Mouse (Mus musculus) testis, adult 10 weeks (tissue): ENCODE data around the gene Wasf3. TPM values are rescaled to one million over a fixed set of nuclear protein-coding genes. Genes with fewer than 3 reads are reported as not detected.

Experiments used
- polyA plus RNA-seq: library from polyadenylated mRNA; stranded (reverse); fragments of 350-450 nt; fragmentation: Illumina TruSeq; extraction: RNeasy Lipid Tissue Mini Kit (QIAGEN cat#74804); gene quantifications from one replicate; pipeline ENCODE4 v1.2.3, GENCODE M21; 2014; ENCODE audit warnings: low read depth, low replicate concordance

Wasf3 gene
- 7.1 TPM for polyA plus RNA-seq

GRCm38 (mm10) chr5:146384935-146385591 is at the start of gene Wasf3:
Gene Wasf3, plus strand, starts transcription at chr5:146384985.

GRCm38 (mm10) chr5:146481665-146482064 is 96.9 kb downstream of the Wasf3 start, which contains the start of gene Gm6408:
Gene Gm6408, plus strand, starts transcription at chr5:146481965.

GRCm38 (mm10) chr5:146491063-146491462 is 106.3 kb downstream of the Wasf3 start, which contains the start of gene Gm6370:
Gene Gm6370, plus strand, starts transcription at chr5:146491363.

GRCm38 (mm10) chr5:146502099-146502498 is 117.3 kb downstream of the Wasf3 start, which contains the start of gene 4930449I24Rik:
Gene 4930449I24Rik, plus strand, starts transcription at chr5:146502399.

GRCm38 (mm10) chr5:146513823-146514222 is 129.0 kb downstream of the Wasf3 start, which contains the start of gene Gm3402:
Gene Gm3402, plus strand, starts transcription at chr5:146514123.

Other genes starting within 250 kb of the Wasf3 start
- 4.0 TPM for gene Gm5565, start 224.4 kb upstream of the Wasf3 start, polyA plus RNA-seq
- gene Gm6309, start 214.3 kb upstream of the Wasf3 start, polyA plus RNA-seq = 17.6 TPM
- 196 TPM for gene 1700001J03Rik, start 199.7 kb upstream of the Wasf3 start, polyA plus RNA-seq
- gene Rnf6, start 163.4 kb upstream of the Wasf3 start, polyA plus RNA-seq = 67.9 TPM
- 36.9 TPM for gene Cdk8, start 153.8 kb upstream of the Wasf3 start, polyA plus RNA-seq
- gene Gm6408, start 97.0 kb downstream of the Wasf3 start, polyA plus RNA-seq = 4.6 TPM
- 13.3 TPM for gene Gm6370, start 106.4 kb downstream of the Wasf3 start, polyA plus RNA-seq
- 5.8 TPM for gene 4930449I24Rik, start 117.4 kb downstream of the Wasf3 start, polyA plus RNA-seq
- gene Gm3402, start 129.1 kb downstream of the Wasf3 start, polyA plus RNA-seq = 9.3 TPM
- gene Gm3404, start 140.8 kb downstream of the Wasf3 start, polyA plus RNA-seq = 8.2 TPM
- 6.8 TPM for gene Gm3409, start 152.7 kb downstream of the Wasf3 start, polyA plus RNA-seq
- 4.0 TPM for gene Gm3415, start 171.2 kb downstream of the Wasf3 start, polyA plus RNA-seq
- not detected for gene Gpr12, start 200.3 kb downstream of the Wasf3 start, polyA plus RNA-seq